Mouse (Mus musculus) C2C12 (cell line): Measurements from ENCODE around the gene Gtf2f1.
A peak's percentile ranks its signal among the peaks of the same experiment; 100 is the strongest.

Source experiments
- CTCF ChIP-seq: IDR thresholded peaks from one replicate; pipeline ENCODE4 v1.5.1; 2011; ENCODE audit not compliant: control insufficient read depth, insufficient read depth, insufficient read length
- MAX ChIP-seq: IDR thresholded peaks from one replicate; pipeline ENCODE4 v1.6.1; 2011; ENCODE audit warnings: mild to moderate bottlenecking, control low read depth
- MYOG ChIP-seq: IDR thresholded peaks from one replicate; pipeline ENCODE4 v1.6.1; 2011; ENCODE audit not compliant: control insufficient read depth, insufficient read length; ENCODE audit errors: extremely low read depth
- USF1 ChIP-seq: IDR thresholded peaks from one replicate; pipeline ENCODE4 v1.6.1; 2011; ENCODE audit warnings: low read depth, mild to moderate bottlenecking, control low read depth, moderate library complexity

- no peak for TF ChIP-seq CTCF
- TF ChIP-seq MAX = no peak
- peak; percentile 22 for TF ChIP-seq USF1
- no peak for TF ChIP-seq MYOG
These were observed 20.9 kb downstream of the Gtf2f1 start, which contains the start of gene Clpp for GRCm38 (mm10) chr17:56990115-56990746.
